Mouse (Mus musculus) midbrain, embryonic 12.5 days (tissue): ENCODE data around the gene AI597479. TPM values are rescaled to one million over a fixed set of nuclear protein-coding genes. Genes with fewer than 3 reads are reported as not detected.

Experiments
- ATAC-seq: fragments of 200-750 bp; cut with Nextera tagmentation; 2 replicates; pipeline ENCODE4 v1.8.0; 2017; ENCODE audit warnings: low read depth, moderate TSS enrichment, moderate library complexity; ENCODE audit not compliant: low FRiP score
- H3K27ac ChIP-seq: fragments of 300-500 bp; sonication (generic); replicated peaks from 2 replicates; pipeline ENCODE4 v1.5.1; 2016; ENCODE audit warnings: mild to moderate bottlenecking
- H3K27me3 ChIP-seq: fragments of 300-500 bp; sonication (generic); 2 replicates; pipeline ENCODE4 v1.6.1; 2016; ENCODE audit warnings: mild to moderate bottlenecking
- H3K36me3 ChIP-seq: fragments of 300-500 bp; sonication (generic); 2 replicates; pipeline ENCODE4 v1.6.1; 2016
- H3K4me1 ChIP-seq: fragments of 300-500 bp; sonication (generic); 2 replicates; pipeline ENCODE4 v1.6.1; 2016
- H3K4me2 ChIP-seq: fragments of 300-500 bp; sonication (generic); replicated peaks from 2 replicates; pipeline ENCODE4 v1.6.1; 2016; ENCODE audit warnings: mild to moderate bottlenecking, moderate library complexity
- H3K4me3 ChIP-seq: fragments of 300-500 bp; sonication (generic); 2 replicates; pipeline ENCODE4 v1.5.1; 2016; ENCODE audit warnings: mild to moderate bottlenecking
- H3K9ac ChIP-seq: fragments of 300-500 bp; sonication (generic); replicated peaks from 2 replicates; pipeline ENCODE4 v1.6.1; 2016; ENCODE audit warnings: mild to moderate bottlenecking, moderate library complexity
- H3K9me3 ChIP-seq: fragments of 300-500 bp; sonication (generic); 2 replicates; pipeline ENCODE4 v1.6.1; 2016; ENCODE audit warnings: mild to moderate bottlenecking
- WGBS: fragments of 180-500 bp; shearing (Covaris S2); methylation state at CpG from one replicate; pipeline ENCODE4 v1.1.7; 2016; 5-methylcytosine and 5-hydroxymethylcytosine counted together
- polyA plus RNA-seq: library from polyadenylated mRNA; unstranded; fragments of >200 nt; fragmentation: Nextera tagmentation; extraction: Ambion mirVana; gene quantifications from 2 replicates; pipeline ENCODE4 v1.2.1, GENCODE M21; 2016

Gene AI597479
- polyA plus RNA-seq, result 43.0 and 47.0 TPM in 2 replicates

DNA sequence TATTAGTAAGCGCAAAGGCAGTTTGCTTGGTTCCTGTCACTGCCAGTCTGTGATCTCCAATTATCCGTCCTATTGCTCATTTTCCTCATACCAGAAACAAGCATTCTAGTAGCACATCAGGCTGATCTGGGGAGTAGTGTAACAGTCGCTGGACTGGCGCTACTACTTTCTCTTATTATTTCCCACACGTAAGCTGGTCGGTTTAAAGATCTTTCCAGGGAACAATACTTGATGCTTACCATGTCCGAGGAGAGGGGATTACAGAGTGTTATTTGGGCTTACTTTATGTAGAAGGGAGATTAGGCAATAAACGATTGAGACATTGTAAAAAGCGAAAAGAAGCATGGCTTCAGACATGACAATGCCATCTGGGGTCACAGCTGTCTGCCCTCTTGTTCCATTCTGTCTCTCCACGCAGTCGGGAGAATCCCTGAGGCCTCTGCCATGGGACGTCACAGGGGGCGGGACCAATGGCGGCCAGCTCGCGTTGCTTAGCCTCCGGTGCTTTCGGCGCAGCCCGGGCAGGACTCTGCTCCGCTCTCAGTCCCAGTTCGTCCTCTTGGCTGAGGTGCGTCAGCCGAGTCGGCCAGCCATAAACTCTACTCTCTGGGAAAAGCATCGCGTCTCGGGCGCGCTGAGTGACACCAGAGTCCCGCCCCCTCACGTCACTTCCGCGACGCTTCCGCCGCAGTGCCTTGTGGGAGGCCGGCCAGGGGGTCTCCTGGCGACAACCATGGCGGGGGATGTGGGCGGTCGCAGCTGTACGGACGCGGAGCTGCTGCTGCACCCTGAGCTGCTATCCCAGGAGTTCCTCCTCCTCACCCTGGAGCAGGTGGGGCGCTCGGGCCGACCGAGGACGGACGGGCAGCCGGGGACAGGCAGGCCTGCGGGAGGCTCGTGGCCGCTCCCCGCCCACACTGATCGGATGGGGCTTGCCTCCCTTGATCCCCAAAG lies at the start of gene AI597479, which contains the start of gene Tgfbrap1:
Gene AI597479, plus strand, starts transcription at position 680 of the 954 bp plus-strand sequence.
Gene Tgfbrap1, minus strand, starts transcription at position 607 of the 954 bp plus-strand sequence.
- Histone ChIP-seq H3K9me3 (no peaks in the 10 kb centered on the region), H3K4me2 (peak within 1 kb of the TSS; percentile 70), H3K9ac (peak within 1 kb of the TSS; percentile 91), H3K27me3 (peaks cover 27% of the 10 kb centered on the region), H3K4me1 (peaks cover 13% of the 10 kb centered on the region), H3K27ac (peak within 1 kb of the TSS; percentile 100), H3K4me3 (peak within 1 kb of the TSS; percentile 83), H3K36me3 (peaks cover 14% of the 10 kb centered on the region)
- 1% methylated on average over 57 of the region's 57 CpGs for WGBS
- peak; percentile 97 for ATAC-seq

DNA sequence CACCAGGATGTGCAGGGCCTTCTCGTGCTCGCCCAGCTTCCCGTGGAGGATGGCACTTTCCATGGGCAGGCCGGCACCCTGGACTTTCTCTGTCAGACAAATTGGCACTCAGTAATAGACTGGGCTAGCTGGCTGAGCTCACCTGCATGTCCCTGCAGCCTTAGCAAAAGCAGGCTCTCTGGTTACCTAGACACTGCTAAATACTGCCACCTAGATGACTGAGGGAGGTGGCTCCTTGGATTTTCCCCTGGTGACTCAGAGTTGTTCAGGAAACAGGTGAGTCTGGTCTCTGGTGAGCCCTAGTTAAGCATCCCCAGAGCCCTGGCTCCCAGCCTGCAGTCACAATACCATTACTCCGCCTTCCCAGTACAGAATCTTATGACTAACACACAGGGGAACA lies 46.6 kb upstream of the AI597479 start:
- Histone ChIP-seq H3K4me3 (no peak overlapping the region), H3K27me3 (no peaks in the 10 kb centered on the region), H3K4me2 (no peak overlapping the region), H3K9me3 (no peaks in the 10 kb centered on the region), H3K36me3 (peaks cover 68% of the 10 kb centered on the region), H3K9ac (no peak overlapping the region), H3K27ac (no peak overlapping the region), H3K4me1 (no peaks in the 10 kb centered on the region)
- no peak for ATAC-seq
- WGBS, result 89% methylated on average over 5 of the region's 5 CpGs

DNA sequence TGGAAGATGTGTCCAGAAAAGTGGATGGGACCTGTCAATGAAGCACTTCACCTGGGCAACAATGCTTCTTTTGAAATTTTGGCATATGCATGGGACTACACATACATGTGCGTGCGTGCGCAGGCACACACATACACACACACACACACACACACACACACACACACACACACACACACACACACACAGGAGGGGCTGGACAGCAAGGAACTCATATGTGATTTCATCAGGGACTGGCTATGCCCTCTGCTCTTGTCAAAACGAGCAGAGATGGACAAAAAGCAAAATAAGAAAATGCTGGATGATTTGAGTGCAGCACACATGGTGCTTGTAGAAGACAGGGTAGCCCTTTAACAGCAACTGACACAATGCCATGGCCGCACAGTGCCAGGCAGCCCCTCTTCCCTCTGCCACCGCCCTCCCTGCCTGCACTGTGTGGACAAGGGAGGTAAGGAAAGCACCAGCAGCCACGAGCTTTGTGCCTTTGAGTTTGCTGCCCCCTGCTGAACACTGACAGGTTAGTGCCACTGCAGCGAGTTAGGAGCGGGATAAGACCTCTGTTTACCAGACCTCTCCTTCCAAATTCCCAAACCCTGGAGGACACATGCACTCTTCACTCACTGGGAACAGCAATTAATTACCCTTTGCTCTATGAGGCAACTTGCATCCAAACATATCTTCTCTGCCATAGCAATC lies 32.7 kb upstream of the AI597479 start:
- H3K9ac ChIP-seq, result no peak overlapping the region
- no peak overlapping the region for H3K4me2 ChIP-seq
- no peaks in the 10 kb centered on the region for H3K27me3 ChIP-seq
- peak; percentile 96 for ATAC-seq
- peaks cover 50% of the 10 kb centered on the region for H3K36me3 ChIP-seq
- no peak overlapping the region for H3K27ac ChIP-seq
- 44% methylated on average over 9 of the region's 9 CpGs for WGBS
- H3K4me1 ChIP-seq, result 0 out of 2 replicates have a peak, but pooled peaks cover 4% of the 10 kb centered on the region
- no peaks in the 10 kb centered on the region for H3K9me3 ChIP-seq
- no peak overlapping the region for H3K4me3 ChIP-seq

DNA sequence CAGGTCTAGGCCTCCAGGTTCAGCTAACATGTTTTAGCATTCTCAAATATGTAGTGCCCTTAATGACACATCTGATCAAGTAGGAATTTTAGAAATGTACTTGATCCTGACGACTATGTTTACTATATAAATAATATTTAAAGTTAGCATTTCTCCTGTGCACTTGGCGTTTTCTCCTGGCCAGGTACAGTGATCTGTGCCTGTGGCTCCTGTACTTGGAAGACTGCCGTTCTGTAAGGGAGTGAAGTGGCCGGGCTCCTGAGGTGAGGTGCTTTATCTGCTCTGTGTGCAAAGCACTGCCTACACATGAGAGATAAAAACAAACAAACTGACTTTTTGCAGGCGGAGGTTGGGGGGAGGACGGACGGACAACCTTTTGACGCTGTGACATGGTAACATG lies 31.9 kb upstream of the AI597479 start:
- ATAC-seq, result no peak
- Histone ChIP-seq H3K4me3 (no peak overlapping the region), H3K9ac (no peak overlapping the region), H3K27ac (no peak overlapping the region), H3K4me1 (0 out of 2 replicates have a peak, but pooled peaks cover 4% of the 10 kb centered on the region), H3K4me2 (no peak overlapping the region), H3K36me3 (peaks cover 49% of the 10 kb centered on the region), H3K9me3 (no peaks in the 10 kb centered on the region), H3K27me3 (no peaks in the 10 kb centered on the region)
- 88% methylated on average over 8 of the region's 8 CpGs for WGBS

DNA sequence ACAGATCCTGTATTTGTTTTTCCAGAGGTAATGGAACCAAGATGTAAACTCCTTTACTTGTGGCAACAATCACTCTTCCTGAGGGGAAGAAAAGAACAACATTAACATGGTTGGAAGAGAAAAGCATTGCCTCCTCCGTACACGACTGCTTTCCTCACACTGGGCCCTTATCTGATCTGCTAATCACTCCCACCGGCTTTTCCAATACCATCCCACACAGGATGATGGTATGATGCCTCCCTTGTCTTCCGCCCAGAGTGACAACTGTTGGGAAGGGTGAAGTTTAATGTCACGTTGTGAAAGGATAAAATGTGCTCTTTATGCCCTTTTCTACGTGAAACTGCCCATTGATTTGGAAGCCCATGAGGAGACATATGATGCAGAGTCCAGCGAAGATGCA lies 31.0 kb upstream of the AI597479 start:
- WGBS, result 86% methylated on average over 7 of the region's 7 CpGs
- H3K36me3 ChIP-seq, result peaks cover 46% of the 10 kb centered on the region
- no peak for ATAC-seq

DNA sequence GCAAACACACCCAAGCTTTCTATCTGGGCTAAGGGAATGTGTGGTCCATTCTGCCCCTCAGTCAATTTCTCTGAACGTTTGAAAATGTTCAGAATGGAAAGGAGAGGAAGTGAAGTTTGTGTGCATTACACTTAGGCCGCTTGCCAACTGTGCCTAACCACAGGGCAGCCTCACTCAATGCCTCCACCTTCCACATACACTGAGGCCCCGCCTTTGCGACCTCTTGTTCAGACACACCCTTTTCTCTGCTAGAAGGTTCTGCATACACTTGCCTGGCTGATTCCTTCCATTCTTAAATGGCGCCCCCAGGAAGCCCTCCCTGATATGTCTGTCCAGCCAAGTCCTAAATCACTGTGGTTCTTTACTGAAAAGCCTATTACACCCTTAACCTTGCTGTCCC lies 27.8 kb upstream of the AI597479 start:
- peaks cover 46% of the 10 kb centered on the region for H3K36me3 ChIP-seq
- 89% methylated on average over 5 of the region's 5 CpGs for WGBS

More for the DNA sequence above, 31.0 kb upstream of the AI597479 start:
- H3K27me3 ChIP-seq, result no peaks in the 10 kb centered on the region
- H3K4me3 ChIP-seq, result no peak overlapping the region
- H3K9ac ChIP-seq, result no peak overlapping the region
- no peaks in the 10 kb centered on the region for H3K9me3 ChIP-seq
- no peak overlapping the region for H3K4me2 ChIP-seq
- H3K27ac ChIP-seq, result no peak overlapping the region
- H3K4me1 ChIP-seq, result 0 out of 2 replicates have a peak, but pooled peaks cover 4% of the 10 kb centered on the region

DNA sequence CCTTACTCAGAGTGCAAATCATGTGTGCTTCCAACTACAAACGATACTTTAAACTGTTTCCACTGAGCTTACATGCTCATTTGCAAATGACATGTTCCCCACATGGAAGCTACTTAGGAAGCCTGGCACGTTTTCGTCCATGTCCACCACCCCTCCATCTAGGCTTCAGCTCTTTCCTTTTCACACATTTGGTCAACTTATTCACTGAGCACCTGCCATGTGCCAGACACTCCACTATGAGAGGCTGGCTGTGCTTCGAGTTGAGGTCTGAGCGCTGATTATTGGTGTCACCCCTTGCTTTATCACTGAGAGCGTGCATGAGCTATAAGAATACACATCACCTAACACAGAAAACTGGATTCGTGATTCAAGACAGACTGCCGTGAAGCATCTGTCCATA lies 26.5 kb upstream of the AI597479 start:
- ATAC-seq, result no peak
- Histone ChIP-seq H3K27me3 (no peaks in the 10 kb centered on the region), H3K27ac (no peak overlapping the region), H3K4me2 (no peak overlapping the region), H3K9me3 (no peaks in the 10 kb centered on the region), H3K4me3 (no peak overlapping the region), H3K36me3 (peaks cover 42% of the 10 kb centered on the region), H3K4me1 (no peaks in the 10 kb centered on the region), H3K9ac (no peak overlapping the region)
- 94% methylated on average over 8 of the region's 8 CpGs for WGBS

More for the DNA sequence above, 27.8 kb upstream of the AI597479 start:
- no peak overlapping the region for H3K27ac ChIP-seq
- no peak overlapping the region for H3K9ac ChIP-seq
- no peak for ATAC-seq
- H3K4me1 ChIP-seq, result 0 out of 2 replicates have a peak, but pooled peaks cover 2% of the 10 kb centered on the region
- no peak overlapping the region for H3K4me2 ChIP-seq
- H3K27me3 ChIP-seq, result no peaks in the 10 kb centered on the region
- no peak overlapping the region for H3K4me3 ChIP-seq
- no peaks in the 10 kb centered on the region for H3K9me3 ChIP-seq

DNA sequence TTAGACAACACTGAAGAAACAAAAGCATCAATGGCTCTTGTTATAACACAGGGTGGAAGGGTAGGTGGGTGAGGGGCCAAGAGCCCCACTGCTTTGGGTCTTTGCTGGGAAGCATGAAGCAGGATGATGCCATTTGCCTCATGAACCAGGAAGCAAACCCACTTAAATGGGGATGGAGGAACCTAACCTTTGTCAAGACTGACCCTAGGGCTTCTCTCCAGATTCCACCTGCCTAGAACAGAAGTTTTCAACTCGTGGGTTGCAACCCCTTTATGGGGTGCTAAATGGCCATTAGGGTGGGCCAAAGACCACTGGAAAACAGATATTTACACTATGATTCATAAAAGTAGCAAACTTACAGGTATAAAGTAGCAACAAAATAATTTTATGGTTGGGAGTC lies 25.9 kb upstream of the AI597479 start:
- Histone ChIP-seq H3K27me3 (no peaks in the 10 kb centered on the region), H3K9ac (no peak overlapping the region), H3K4me1 (no peaks in the 10 kb centered on the region), H3K4me3 (no peak overlapping the region), H3K9me3 (no peaks in the 10 kb centered on the region), H3K36me3 (peaks cover 36% of the 10 kb centered on the region), H3K4me2 (no peak overlapping the region), H3K27ac (no peak overlapping the region)
- ATAC-seq, result no peak
- 81% methylated on average over 1 of the region's 1 CpGs for WGBS

DNA sequence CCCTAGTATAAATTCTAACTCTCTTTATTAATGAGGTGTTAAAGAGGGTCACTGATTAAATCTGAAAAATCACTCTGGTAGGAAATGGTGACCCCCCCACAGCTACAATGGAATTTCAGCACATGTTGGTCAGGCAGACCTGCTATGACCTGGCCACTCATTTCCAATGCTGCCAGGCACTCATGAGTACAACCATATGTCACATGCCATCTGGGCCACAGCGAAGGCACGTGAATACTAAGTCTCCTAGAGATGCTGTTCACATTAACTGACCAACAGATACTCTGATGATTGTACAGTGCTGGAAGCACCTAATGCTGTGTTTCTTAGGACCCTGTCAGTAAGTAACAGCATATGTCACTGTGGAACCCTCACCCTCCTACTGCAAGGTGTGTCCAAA lies 23.7 kb upstream of the AI597479 start:
- ATAC-seq, result no peak
- 91% methylated on average over 2 of the region's 2 CpGs for WGBS
- Histone ChIP-seq H3K9ac (no peak overlapping the region), H3K4me2 (no peak overlapping the region), H3K9me3 (no peaks in the 10 kb centered on the region), H3K27ac (no peak overlapping the region), H3K4me1 (no peaks in the 10 kb centered on the region), H3K4me3 (no peak overlapping the region), H3K27me3 (no peaks in the 10 kb centered on the region), H3K36me3 (peaks cover 29% of the 10 kb centered on the region)

DNA sequence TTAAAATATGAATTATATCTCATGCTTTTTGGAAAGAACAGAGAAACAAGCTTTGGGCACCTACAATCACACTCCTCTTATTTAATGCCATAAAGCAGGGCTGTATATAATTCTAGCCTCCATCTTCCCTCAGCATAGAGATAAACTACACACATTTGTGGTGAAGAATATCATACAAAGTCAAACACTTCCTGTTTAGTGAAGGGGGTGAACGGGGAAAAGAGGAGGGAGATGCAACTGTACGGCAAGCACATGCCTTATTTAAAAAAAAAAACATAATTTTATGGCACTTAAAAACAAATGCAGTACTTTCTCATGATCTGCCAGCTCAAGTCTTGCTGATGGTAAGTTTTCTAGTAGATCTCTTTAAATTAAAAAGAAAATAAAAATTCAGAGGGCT lies 20.4 kb upstream of the AI597479 start:
- no peaks in the 10 kb centered on the region for H3K9me3 ChIP-seq

DNA sequence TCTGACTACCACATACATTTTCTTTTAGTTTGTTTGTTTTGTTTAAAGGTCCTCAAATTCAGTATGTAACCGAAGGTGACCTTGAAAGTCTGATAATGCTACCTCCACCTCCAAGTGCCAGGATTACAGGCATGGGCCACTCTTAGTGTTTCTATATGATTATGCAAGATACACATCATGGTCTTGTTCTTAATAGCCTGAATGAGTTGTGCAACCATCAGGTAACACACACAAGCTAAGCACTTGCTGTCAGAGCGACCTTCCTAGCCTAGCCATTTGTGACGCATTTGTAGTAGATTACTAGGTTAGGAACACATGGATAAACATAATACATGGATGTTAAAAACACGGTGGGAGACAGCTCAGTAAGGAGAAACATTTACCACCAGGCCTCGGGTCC lies 15.6 kb upstream of the AI597479 start:
- no peak for ATAC-seq
- no peaks in the 10 kb centered on the region for H3K4me1 ChIP-seq
- WGBS, result 88% methylated on average over 5 of the region's 5 CpGs
- H3K9ac ChIP-seq, result no peak overlapping the region
- H3K4me2 ChIP-seq, result no peak overlapping the region
- H3K4me3 ChIP-seq, result no peak overlapping the region
- H3K9me3 ChIP-seq, result no peaks in the 10 kb centered on the region
- no peak overlapping the region for H3K27ac ChIP-seq
- no peaks in the 10 kb centered on the region for H3K27me3 ChIP-seq
- H3K36me3 ChIP-seq, result no peaks in the 10 kb centered on the region

More for the DNA sequence above, 20.4 kb upstream of the AI597479 start:
- H3K36me3 ChIP-seq, result peaks cover 11% of the 10 kb centered on the region
- H3K4me3 ChIP-seq, result no peak overlapping the region
- H3K9ac ChIP-seq, result no peak overlapping the region
- no peak overlapping the region for H3K4me2 ChIP-seq
- no peaks in the 10 kb centered on the region for H3K27me3 ChIP-seq
- WGBS, result 91% methylated on average over 2 of the region's 2 CpGs
- no peaks in the 10 kb centered on the region for H3K4me1 ChIP-seq
- ATAC-seq, result no peak
- H3K27ac ChIP-seq, result no peak overlapping the region

DNA sequence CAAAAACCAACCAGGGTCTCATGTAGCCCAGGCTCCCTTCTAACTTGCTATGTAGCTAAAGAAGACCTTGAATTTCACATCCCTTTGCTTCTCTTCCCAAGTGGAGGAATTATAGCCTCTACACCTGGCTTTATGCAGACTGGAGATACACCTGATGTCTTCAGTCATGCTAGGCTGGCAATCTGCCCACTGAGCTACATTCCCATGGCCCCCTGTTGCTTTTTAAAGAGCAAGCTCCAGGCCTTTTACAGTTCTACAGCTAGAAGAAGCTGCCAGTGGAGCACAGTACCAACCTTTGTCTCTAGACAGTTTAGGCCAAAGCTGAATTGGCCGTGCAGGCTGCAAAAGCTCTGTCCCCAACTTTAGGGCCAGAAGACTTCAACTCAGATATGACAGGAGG lies 8.1 kb upstream of the AI597479 start:
- Histone ChIP-seq H3K9ac (no peak overlapping the region), H3K4me3 (no peak overlapping the region), H3K4me2 (no peak overlapping the region), H3K4me1 (peaks cover 18% of the 10 kb centered on the region; the same call in 1 of the 2 replicates), H3K9me3 (no peaks in the 10 kb centered on the region), H3K36me3 (no peaks in the 10 kb centered on the region), H3K27ac (no peak overlapping the region), H3K27me3 (peaks cover 10% of the 10 kb centered on the region)
- no peak for ATAC-seq
- WGBS, result 67% methylated on average over 1 of the region's 1 CpGs
